Mouse (Mus musculus) midbrain, postnatal 0 days (tissue): ENCODE results near the gene Efna1. TPM values are rescaled to one million over a fixed set of nuclear protein-coding genes. Genes with fewer than 3 reads are reported as not detected.

Source experiments
- ATAC-seq: fragments of 200-750 bp; cut with Nextera tagmentation; 2 replicates; pipeline ENCODE4 v1.8.0; 2017; ENCODE audit warnings: moderate number of reproducible peaks, mild to moderate bottlenecking, moderate TSS enrichment, moderate library complexity; ENCODE audit not compliant: low FRiP score
- DNase-seq: peaks from one replicate; pipeline ENCODE4 v3.0.0-alpha.2; 2015; ENCODE audit warnings: low spot score
- H3K27ac ChIP-seq: fragments of 300-500 bp; sonication (generic); 2 replicates; pipeline ENCODE4 v1.5.1; 2014; ENCODE audit warnings: low read depth, mild to moderate bottlenecking, low read length, mixed read lengths
- H3K27me3 ChIP-seq: fragments of 300-500 bp; sonication (generic); 2 replicates; pipeline ENCODE4 v1.6.1; 2014; ENCODE audit warnings: low read length, control low read depth, mixed read lengths; ENCODE audit not compliant: insufficient read depth
- H3K36me3 ChIP-seq: fragments of 300-500 bp; sonication (generic); 2 replicates; pipeline ENCODE4 v1.6.1; 2014; ENCODE audit warnings: low read length, control low read depth, mixed read lengths; ENCODE audit not compliant: insufficient read depth
- H3K4me1 ChIP-seq: fragments of 300-500 bp; sonication (generic); 2 replicates; pipeline ENCODE4 v1.6.1; 2014; ENCODE audit warnings: mild to moderate bottlenecking, control low read depth, antibody characterized with exemption, low read length, mixed read lengths; ENCODE audit not compliant: insufficient read depth
- H3K4me2 ChIP-seq: fragments of 300-500 bp; sonication (generic); 2 replicates; pipeline ENCODE4 v1.6.1; 2014; ENCODE audit warnings: low read depth, mild to moderate bottlenecking, low read length, mixed read lengths; ENCODE audit not compliant: poor library complexity, severe bottlenecking
- H3K4me3 ChIP-seq: fragments of 300-500 bp; sonication (generic); 2 replicates; pipeline ENCODE4 v1.5.1; 2014; ENCODE audit warnings: low read depth, mild to moderate bottlenecking, low read length, moderate library complexity
- H3K9ac ChIP-seq: fragments of 300-500 bp; sonication (generic); replicated peaks from 2 replicates; pipeline ENCODE4 v1.6.1; 2014; ENCODE audit warnings: mild to moderate bottlenecking, low read length, moderate library complexity, mixed read lengths; ENCODE audit not compliant: poor library complexity, severe bottlenecking
- H3K9me3 ChIP-seq: fragments of 300-500 bp; sonication (generic); 2 replicates; pipeline ENCODE4 v1.6.1; 2016; ENCODE audit warnings: low read length, control low read depth
- CTCF ChIP-seq: IDR thresholded peaks from 2 replicates; pipeline ENCODE4 v1.5.1; 2016; ENCODE audit warnings: antibody characterized with exemption, mild to moderate bottlenecking
- WGBS: fragments of 180-500 bp; shearing (Covaris S2); extraction: QIAGEN DNeasy Blood & Tissue Kit; methylation state at CpG from one replicate; pipeline ENCODE4 v1.1.7; 2014; 5-methylcytosine and 5-hydroxymethylcytosine counted together
- polyA plus RNA-seq: library from polyadenylated mRNA; unstranded; fragments of >200 nt; fragmentation: Nextera tagmentation; extraction: Ambion mirVana; gene quantifications from 2 replicates; pipeline ENCODE4 v1.2.1, GENCODE M21; 2015
- total RNA-seq: library from RNA; depleted of rRNA; stranded (reverse); fragments of >200 nt; gene quantifications from 2 replicates; pipeline ENCODE4 v1.2.3, GENCODE M21; 2014

Efna1 gene
- total and polyA plus RNA-seq, 2 experiments from 2014 or later, result 6.6 to 9.4 TPM

- 90% methylated on average over 4 of the region's 4 CpGs for WGBS
- ATAC-seq, result no peak
- TF ChIP-seq CTCF, result no peak
Measured at GRCm38 (mm10) chr3:89247466-89247865, 33.5 kb downstream of the Efna1 start.

GRCm38 (mm10) chr3:89246261-89247100 lies 34.5 kb downstream of the Efna1 start, which contains the start of gene Trim46:
Gene Trim46 (minus strand): TSS chr3:89246309.
- ATAC-seq (peak; percentile 68), DNase-seq (peak; percentile 95)
- Histone ChIP-seq H3K27ac (peak within 1 kb of the TSS; percentile 97), H3K9ac (peak within 1 kb of the TSS; percentile 93), H3K4me1 (peaks cover 12% of the 10 kb centered on the region; the same call in 1 of the 2 replicates), H3K36me3 (peaks cover 16% of the 10 kb centered on the region), H3K4me3 (peak within 1 kb of the TSS; percentile 70), H3K9me3 (no peaks in the 10 kb centered on the region), H3K27me3 (no peaks in the 10 kb centered on the region), H3K4me2 (peak within 1 kb of the TSS; percentile 92)
- WGBS, result 1% methylated on average over 41 of the region's 42 CpGs
- peak; percentile 99 for TF ChIP-seq CTCF

More at GRCm38 (mm10) chr3:89247466-89247865, 33.5 kb downstream of the Efna1 start:
- no peak for DNase-seq
- Histone ChIP-seq H3K27ac (no peak overlapping the region), H3K9me3 (no peaks in the 10 kb centered on the region), H3K4me3 (no peak overlapping the region), H3K27me3 (no peaks in the 10 kb centered on the region), H3K4me2 (peak overlapping the region; percentile 92), H3K36me3 (peaks cover 6% of the 10 kb centered on the region; the same call in 1 of the 2 replicates), H3K4me1 (peaks cover 12% of the 10 kb centered on the region; the same call in 1 of the 2 replicates), H3K9ac (no peak overlapping the region)

- peak; percentile 94 for DNase-seq
- no peak for TF ChIP-seq CTCF
- Histone ChIP-seq H3K27me3 (no peaks in the 10 kb centered on the region), H3K4me1 (peaks cover 12% of the 10 kb centered on the region; the same call in 1 of the 2 replicates), H3K27ac (peak within 1 kb of the TSS; percentile 97), H3K9ac (peak within 1 kb of the TSS; percentile 93), H3K36me3 (peaks cover 23% of the 10 kb centered on the region), H3K4me2 (peak within 1 kb of the TSS; percentile 92), H3K4me3 (peak within 1 kb of the TSS; percentile 70), H3K9me3 (no peaks in the 10 kb centered on the region)
- under 1% methylated on average over 20 of the region's 20 CpGs for WGBS
- peak; percentile 79 for ATAC-seq
Measured at GRCm38 (mm10) chr3:89245688-89246171, 35.2 kb downstream of the Efna1 start, which contains the start of gene Krtcap2. Gene Krtcap2 (plus strand): TSS chr3:89245966.

GRCm38 (mm10) chr3:89244982-89245687 lies 35.8 kb downstream of the Efna1 start:
- no peaks in the 10 kb centered on the region for H3K27me3 ChIP-seq
- ATAC-seq, result peak; percentile 49
- peak; percentile 93 for DNase-seq
- peak overlapping the region; percentile 92 for H3K4me2 ChIP-seq
- peak overlapping the region; percentile 70 for H3K4me3 ChIP-seq
- TF ChIP-seq CTCF, result no peak
- WGBS, result 3% methylated on average over 19 of the region's 26 CpGs
- H3K4me1 ChIP-seq, result peaks cover 12% of the 10 kb centered on the region; the same call in 1 of the 2 replicates
- H3K9ac ChIP-seq, result peak overlapping the region; percentile 93
- H3K36me3 ChIP-seq, result peaks cover 29% of the 10 kb centered on the region
- peak overlapping the region; percentile 97 for H3K27ac ChIP-seq
- no peaks in the 10 kb centered on the region for H3K9me3 ChIP-seq

GRCm38 (mm10) chr3:89244158-89244981 lies 36.6 kb downstream of the Efna1 start:
- Histone ChIP-seq H3K27me3 (no peaks in the 10 kb centered on the region), H3K4me1 (peaks cover 12% of the 10 kb centered on the region; the same call in 1 of the 2 replicates), H3K27ac (peak overlapping the region; percentile 97), H3K4me2 (peak overlapping the region; percentile 92), H3K36me3 (peaks cover 35% of the 10 kb centered on the region), H3K9ac (peak overlapping the region; percentile 93), H3K4me3 (peak overlapping the region; percentile 70), H3K9me3 (no peaks in the 10 kb centered on the region)
- TF ChIP-seq CTCF, result peak; percentile 61
- WGBS, result 9% methylated on average over 25 of the region's 25 CpGs
- DNase-seq, result peak; percentile 65
- peak; percentile 31 for ATAC-seq
